Mouse (Mus musculus) layer of hippocampus, adult 9-11 months (tissue): ENCODE results near the gene Optc.

Source experiments
- DNase-seq: peaks from one replicate; pipeline ENCODE4 v3.0.0; 2022

Optc gene

GRCm38 (mm10) chr1:133917456-133918087 lies 9.8 kb upstream of the Optc start:
- no peak for DNase-seq

GRCm38 (mm10) chr1:133915723-133916355 lies 8.0 kb upstream of the Optc start:
- DNase-seq: no peak

- no peak for DNase-seq
Measured at GRCm38 (mm10) chr1:133915115-133915514, 7.3 kb upstream of the Optc start.

GRCm38 (mm10) chr1:133913018-133913417 lies 5.2 kb upstream of the Optc start:
- DNase-seq: no peak

GRCm38 (mm10) chr1:133911456-133911855 lies 3.7 kb upstream of the Optc start:
- no peak for DNase-seq

GRCm38 (mm10) chr1:133911008-133911407 lies 3.2 kb upstream of the Optc start:
- DNase-seq: no peak

- no peak for DNase-seq
Measured at GRCm38 (mm10) chr1:133910108-133910507, 2.3 kb upstream of the Optc start.

GRCm38 (mm10) chr1:133908659-133909575 lies 1.1 kb upstream of the Optc start:
- DNase-seq: peak; percentile 25

- no peak for DNase-seq
Measured at GRCm38 (mm10) chr1:133906420-133906819, 1.4 kb downstream of the Optc start.

GRCm38 (mm10) chr1:133900825-133901224 lies 7.0 kb downstream of the Optc start:
- no peak for DNase-seq

- DNase-seq: no peak
Measured at GRCm38 (mm10) chr1:133899043-133899542, 8.7 kb downstream of the Optc start.

GRCm38 (mm10) chr1:133897293-133897692 lies 10.5 kb downstream of the Optc start:
- no peak for DNase-seq

GRCm38 (mm10) chr1:133891489-133891888 lies 16.3 kb downstream of the Optc start:
- no peak for DNase-seq

- no peak for DNase-seq
Measured at GRCm38 (mm10) chr1:133889949-133890598, 17.7 kb downstream of the Optc start.

GRCm38 (mm10) chr1:133887538-133888250 lies 20.1 kb downstream of the Optc start:
- DNase-seq: no peak

- DNase-seq: peak; percentile 75
Measured at GRCm38 (mm10) chr1:133887044-133887443, 20.8 kb downstream of the Optc start.

- DNase-seq: peak; percentile 47
Measured at GRCm38 (mm10) chr1:133886431-133886830, 21.4 kb downstream of the Optc start.

GRCm38 (mm10) chr1:133885811-133886210 lies 22.0 kb downstream of the Optc start:
- no peak for DNase-seq

GRCm38 (mm10) chr1:133884746-133885145 lies 23.1 kb downstream of the Optc start:
- DNase-seq: no peak

- DNase-seq: no peak
Measured at GRCm38 (mm10) chr1:133884090-133884489, 23.7 kb downstream of the Optc start.

- no peak for DNase-seq
Measured at GRCm38 (mm10) chr1:133882283-133883217, 25.2 kb downstream of the Optc start.
